Mouse (Mus musculus) cerebellum, adult 9-11 months (tissue): ENCODE results near the gene Olfr726.

Experiments
- DNase-seq: peaks from one replicate; pipeline ENCODE4 v3.0.0; 2022

The Olfr726 gene

DNA sequence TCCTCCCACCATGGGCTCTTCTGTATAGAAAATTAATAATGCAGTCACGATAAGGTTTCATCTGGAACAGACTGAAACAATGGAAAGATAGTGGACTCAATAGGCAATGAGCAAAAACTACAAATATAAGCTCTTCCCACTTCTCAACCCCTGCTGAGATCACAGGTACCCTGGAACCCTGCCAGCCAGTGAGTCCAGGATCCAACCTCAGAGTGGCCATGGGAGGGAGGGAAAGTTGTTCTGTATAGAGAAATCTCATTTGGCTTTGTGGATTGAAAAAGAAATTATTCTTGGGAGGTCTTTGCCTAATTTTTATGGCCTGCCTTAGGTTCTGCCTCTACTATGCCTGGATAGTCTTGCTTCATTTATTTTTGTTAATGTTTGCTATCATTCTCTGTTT is at the start of gene Olfr726:
TSS of gene Olfr726 (minus strand) at position 101 of the 400 bp plus-strand sequence.
- no peak for DNase-seq

DNA sequence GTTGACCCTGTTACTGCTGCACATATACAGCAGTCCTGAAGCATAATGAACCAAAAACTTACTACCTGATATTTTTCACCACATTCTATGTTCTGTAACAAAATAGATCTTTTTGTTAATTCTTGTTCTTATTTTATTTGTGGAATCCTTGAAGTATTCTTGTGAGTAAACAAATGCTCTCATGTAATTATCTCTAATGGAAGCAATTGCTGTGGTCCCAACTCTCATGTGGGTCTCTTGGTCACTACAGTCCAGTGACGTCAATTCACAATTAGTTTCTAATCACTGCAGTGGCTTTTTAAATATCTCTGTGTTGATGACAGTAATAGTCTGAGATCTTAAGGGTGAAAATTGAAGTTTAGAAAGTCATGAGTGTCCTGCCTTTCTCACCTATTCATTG is 32.1 kb upstream of the Olfr726 start, which contains the start of gene Olfr727:
TSS of gene Olfr727 (plus strand) at position 301 of the 400 bp plus-strand sequence.
- DNase-seq, result no peak

DNA sequence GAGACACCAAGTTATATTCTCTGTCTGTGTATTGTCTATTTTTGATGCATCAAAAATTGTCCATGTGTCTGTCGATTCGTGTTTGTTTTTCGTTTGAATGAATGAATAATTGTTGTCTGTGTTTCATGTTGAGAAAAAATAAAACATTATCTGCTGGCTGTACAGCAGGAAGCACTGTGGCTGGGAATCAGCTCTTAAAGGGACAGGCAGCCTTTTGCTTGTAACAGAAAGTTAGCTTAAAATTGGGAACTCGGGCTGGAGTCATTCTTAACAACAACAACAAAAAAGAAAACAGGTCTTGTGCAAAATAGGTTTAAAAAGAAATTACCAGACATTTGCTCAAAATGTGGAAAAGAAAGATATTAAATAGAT is 28.0 kb downstream of the Olfr726 start:
- DNase-seq, result no peak

DNA sequence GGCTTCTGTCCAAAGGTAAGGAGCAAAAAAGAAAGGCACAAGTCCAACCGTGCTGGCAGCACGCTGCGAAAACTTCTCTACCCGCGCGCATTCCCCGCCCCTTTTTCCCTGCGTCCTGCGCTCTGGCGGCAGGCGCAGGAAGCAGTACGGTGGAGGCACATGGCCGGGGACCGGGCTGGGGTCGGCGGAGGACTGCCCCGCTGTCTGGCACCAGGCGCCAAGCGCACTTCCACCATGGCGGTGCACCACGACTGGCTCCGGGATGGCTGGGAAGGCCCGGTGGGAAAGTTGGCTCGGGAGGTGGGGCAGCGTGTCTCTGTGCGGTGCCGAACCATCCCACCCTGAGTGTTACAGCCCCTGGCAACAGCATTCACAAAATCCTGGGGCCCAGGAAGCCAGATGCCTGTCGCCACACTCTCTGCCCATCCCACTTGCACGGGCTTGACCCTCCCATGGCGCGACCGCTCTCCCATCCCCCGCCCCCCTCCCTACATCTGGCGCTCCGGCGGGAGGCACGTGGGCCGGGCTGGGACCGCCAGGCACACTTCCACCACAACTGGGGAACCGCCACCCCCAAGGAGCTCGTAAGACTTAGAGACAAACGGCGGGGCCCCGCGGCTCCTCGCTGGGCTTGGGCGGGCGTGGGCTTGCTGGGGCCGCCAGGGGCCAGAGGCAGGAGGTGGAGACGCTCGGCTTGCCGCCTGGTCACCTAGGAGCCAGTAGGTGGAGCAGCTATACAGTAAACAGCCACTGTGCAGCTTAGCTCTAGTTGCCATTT is 28.6 kb downstream of the Olfr726 start:
- DNase-seq, result peak; percentile 49

DNA sequence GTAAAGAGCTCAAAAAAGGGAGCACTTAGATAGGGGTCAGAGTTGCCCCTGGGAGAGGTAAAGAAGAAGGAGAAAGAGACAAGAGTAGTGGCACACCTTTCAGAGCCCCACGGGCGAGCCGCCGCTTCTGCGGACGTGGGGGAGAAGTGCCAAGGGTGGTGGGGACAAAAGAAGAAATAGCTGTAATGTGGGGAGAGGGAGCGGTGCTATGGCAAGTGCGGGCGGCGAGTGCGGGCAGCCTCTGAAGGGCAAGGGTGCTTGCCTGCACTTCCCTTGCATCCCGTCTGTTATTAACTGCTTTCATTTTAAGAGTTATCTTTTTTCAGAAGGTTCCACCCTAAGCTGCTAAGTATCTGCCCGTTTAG is 29.2 kb downstream of the Olfr726 start:
- DNase-seq, result peak; percentile 8

DNA sequence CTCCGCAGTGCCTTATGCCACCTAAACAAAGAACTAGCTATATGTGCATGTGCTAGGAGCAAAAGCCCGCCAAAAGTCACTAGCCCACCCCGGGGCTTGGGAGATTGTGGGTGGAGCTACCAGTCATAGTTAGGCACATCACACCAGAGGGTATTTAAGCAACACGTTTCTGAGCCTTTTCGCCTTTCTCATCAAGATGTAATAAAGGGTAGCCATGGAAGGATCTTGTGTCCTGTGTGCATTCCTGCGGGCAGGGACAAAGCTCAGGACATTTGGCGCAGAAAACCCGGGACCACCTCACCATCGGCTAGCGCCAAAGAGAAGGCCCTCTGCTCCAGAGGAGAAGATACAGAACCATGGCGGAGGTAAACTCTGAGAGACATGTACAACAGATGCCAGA is 29.6 kb downstream of the Olfr726 start:
- peak; percentile 2 for DNase-seq

DNA sequence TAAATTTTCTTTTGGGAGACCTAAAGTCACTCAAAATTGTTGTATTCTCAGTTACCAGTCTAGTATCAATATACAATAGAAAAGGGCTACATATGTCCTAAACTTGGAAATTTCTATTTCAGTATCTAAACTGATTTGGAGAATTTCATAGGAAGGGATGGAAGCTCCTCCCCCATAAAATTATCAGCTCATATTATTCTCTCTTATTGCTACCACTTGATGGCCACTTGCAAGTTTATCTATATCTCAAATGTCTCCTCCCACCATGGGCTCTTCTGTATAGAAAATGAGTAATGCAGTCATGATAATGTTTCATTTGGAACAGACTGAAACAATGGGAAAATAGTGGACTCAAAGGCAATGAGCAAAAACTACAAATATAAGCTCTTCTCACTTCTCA is 50.5 kb downstream of the Olfr726 start, which contains the start of gene Olfr725:
TSS of gene Olfr725 (minus strand) at position 101 of the 400 bp plus-strand sequence.
- DNase-seq, result no peak
